Comparison of ENCODE assay signal across 19 mouse cellular contexts in the genomic region with DNA sequence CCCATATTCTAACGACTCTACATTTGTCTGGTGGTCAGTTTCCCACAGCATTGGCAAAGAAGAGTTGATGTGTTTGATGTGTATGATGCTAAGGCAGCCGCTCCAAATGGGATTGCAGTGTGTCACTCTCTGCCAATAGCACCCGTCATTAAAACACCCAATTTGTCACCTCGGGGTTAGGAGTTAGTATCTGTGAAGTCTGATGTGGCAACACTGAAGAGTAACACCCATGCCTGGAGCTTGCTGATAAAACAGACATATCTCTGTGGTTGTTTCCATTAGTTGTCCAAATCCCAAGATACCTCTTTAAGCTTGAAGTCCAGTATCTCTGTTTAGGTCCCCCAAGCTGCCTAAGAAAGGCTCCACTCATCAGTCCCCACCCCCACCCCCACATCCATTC.
DNase-seq lines count a peak whose midpoint lies in the region; ATAC-seq and TF ChIP-seq lines count a peak whose summit lies in the region.
"Had no signal": no experiment of that assay in that cellular context is flagged by ENCODE, and none has a peak within 500 bp of the region (broad histone marks: within the 10 kb centered on the region; RNA-seq: fewer than 3 reads in every experiment).

No protein-coding gene starts in this region.

- ATAC-seq in erythroid progenitor cell, adult 5-6 weeks (replicated peaks; ENCODE audit: low FRiP score, poor library complexity, severe bottlenecking): peak; percentile 39; the same call in 1 of the 2 replicates
- peak; percentile 80 for ATAC-seq in liver, embryonic 14.5 days (ENCODE audit: insufficient read depth)
- peak; percentile 38; the same call in 1 of the 2 replicates for ATAC-seq in liver, postnatal 0 days
- ATAC-seq in forebrain, embryonic 15.5 days (replicated peaks): no peak
- ATAC-seq: activated CD4-positive, CD25-positive, alpha-beta regulatory T cell, adult 4 months; forebrain, embryonic 14.5 days had no signal

- H3K4me3 ChIP-seq in liver, embryonic 14.5 days (ENCODE audit: insufficient read depth in 1 of 2, low read depth in 2 of 2, low read length in 2 of 2): no peak overlapping the region
- H3K4me3 ChIP-seq in liver, postnatal 0 days (ENCODE audit: low read depth, low read length): no peak overlapping the region
- no peak overlapping the region for H3K4me3 ChIP-seq in forebrain, embryonic 15.5 days
- H3K4me3 ChIP-seq in gastrocnemius, adult 2 months: no peak overlapping the region
- H3K4me3 ChIP-seq: hindbrain, embryonic 12.5 days; hindbrain, embryonic 15.5 days had no signal

- H3K27ac ChIP-seq in liver, embryonic 14.5 days: no peak overlapping the region
- H3K27ac ChIP-seq in liver, postnatal 0 days (ENCODE audit: low read depth): no peak overlapping the region
- H3K27ac ChIP-seq in forebrain, embryonic 15.5 days (replicated peaks): no peak overlapping the region
- no peak overlapping the region for H3K27ac ChIP-seq in gastrocnemius, adult 2 months
- H3K27ac ChIP-seq: hindbrain, embryonic 12.5 days; hindbrain, embryonic 15.5 days had no signal

- DNase-seq in 416B (ENCODE audit: low read depth): peak; percentile 47
- DNase-seq in liver, embryonic 14.5 days (ENCODE audit: low read depth in 3 of 3, low spot score in 3 of 3): peak in 1 of 3 experiments; percentile 20
- DNase-seq in liver, postnatal 0 days: no peak
- no peak for DNase-seq in testis, postnatal 10 days (ENCODE audit: low spot score)
- DNase-seq in lung, postnatal 25 days (ENCODE audit: low spot score): no peak
- no peak for DNase-seq in gastrocnemius, adult 2 months
- DNase-seq: adrenal gland, adult 8-10 months; adrenal gland, postnatal 36 days; cerebellum, adult 18-20 months; cerebellum, adult 9-10 months; cerebellum, postnatal 14 days; gastrocnemius, postnatal 14 days; heart, adult 18-20 months had no signal

- no peak overlapping the region for H3K9ac ChIP-seq in liver, embryonic 14.5 days (replicated peaks)
- no peak overlapping the region for H3K9ac ChIP-seq in liver, postnatal 0 days (replicated peaks)
- no peak overlapping the region for H3K9ac ChIP-seq in forebrain, embryonic 15.5 days (replicated peaks)
- H3K9ac ChIP-seq: hindbrain, embryonic 12.5 days; hindbrain, embryonic 15.5 days had no signal

- 28% methylated on average over 4 of the region's 4 CpGs for WGBS in liver, embryonic 14.5 days (ENCODE audit: insufficient replicate concordance)
- WGBS in liver, postnatal 0 days (ENCODE audit: insufficient replicate concordance): 53% methylated on average over 4 of the region's 4 CpGs
- WGBS in forebrain, embryonic 15.5 days: 89% methylated on average over 4 of the region's 4 CpGs

- no peaks in the 10 kb centered on the region for H3K27me3 ChIP-seq in liver, embryonic 14.5 days (ENCODE audit: control insufficient read depth, insufficient read depth, low read length)
- H3K27me3 ChIP-seq in liver, postnatal 0 days (ENCODE audit: insufficient read depth, low read length): no peaks in the 10 kb centered on the region
- no peaks in the 10 kb centered on the region for H3K27me3 ChIP-seq in forebrain, embryonic 15.5 days
- H3K27me3 ChIP-seq: hindbrain, embryonic 12.5 days; hindbrain, embryonic 15.5 days had no signal

- H3K36me3 ChIP-seq in liver, embryonic 14.5 days (replicated peaks; ENCODE audit: control insufficient read depth, insufficient read depth, low read depth): no peaks in the 10 kb centered on the region
- H3K36me3 ChIP-seq in liver, postnatal 0 days (replicated peaks; ENCODE audit: insufficient read depth, low read length): no peaks in the 10 kb centered on the region
- H3K36me3 ChIP-seq in forebrain, embryonic 15.5 days: no peaks in the 10 kb centered on the region
- H3K36me3 ChIP-seq: hindbrain, embryonic 12.5 days; hindbrain, embryonic 15.5 days had no signal

- no peak overlapping the region for H3K4me2 ChIP-seq in liver, embryonic 14.5 days (ENCODE audit: low read depth)
- no peak overlapping the region for H3K4me2 ChIP-seq in liver, postnatal 0 days (ENCODE audit: low read depth, low read length)
- no peak overlapping the region for H3K4me2 ChIP-seq in forebrain, embryonic 15.5 days (replicated peaks)
- H3K4me2 ChIP-seq: hindbrain, embryonic 12.5 days; hindbrain, embryonic 15.5 days had no signal

- H3K9me3 ChIP-seq in liver, embryonic 14.5 days (ENCODE audit: control insufficient read depth, low read length): no peaks in the 10 kb centered on the region
- H3K9me3 ChIP-seq in liver, postnatal 0 days (ENCODE audit: low read length): no peaks in the 10 kb centered on the region
- no peaks in the 10 kb centered on the region for H3K9me3 ChIP-seq in forebrain, embryonic 15.5 days
- H3K9me3 ChIP-seq: hindbrain, embryonic 12.5 days; hindbrain, embryonic 15.5 days had no signal

- intact Hi-C loops in gastrocnemius, adult 2 months (cut with DNase I): no loop called here

- peaks cover 0 to 5% of the 10 kb centered on the region in 2 experiments; a peak in 2 of 4 replicates for H3K4me1 ChIP-seq in liver, embryonic 14.5 days (replicated peaks; ENCODE audit: control insufficient read depth in 2 of 2, insufficient read depth in 2 of 2, low read length in 1 of 2)
- H3K4me1 ChIP-seq in liver, postnatal 0 days (ENCODE audit: insufficient read depth): no peaks in the 10 kb centered on the region
- H3K4me1 ChIP-seq in forebrain, embryonic 15.5 days: peaks cover 21% of the 10 kb centered on the region
- H3K4me1 ChIP-seq: hindbrain, embryonic 12.5 days had no signal

- peak; percentile 71 for TF ChIP-seq EP300 in liver, embryonic 14.5 days (IDR thresholded peaks at IDR 0.05; ENCODE audit: low read depth)
- TF ChIP-seq EP300 in liver, postnatal 0 days (IDR thresholded peaks at IDR 0.05; ENCODE audit: low read depth): peak; percentile 47; the same call in 1 of the 2 replicates

- TF ChIP-seq CTCF in liver, embryonic 14.5 days (IDR thresholded peaks at IDR 0.05; ENCODE audit: low read depth): no peak
- no peak for TF ChIP-seq CTCF in liver, postnatal 0 days (IDR thresholded peaks at IDR 0.05; ENCODE audit: low read depth)
- no peak for TF ChIP-seq CTCF in gastrocnemius, adult 2 months (IDR thresholded peaks at IDR 0.05)
